Mouse (Mus musculus): ENCODE measurements around the gene Bub3. TPM values are rescaled to one million over a fixed set of nuclear protein-coding genes. Genes with fewer than 3 reads are reported as not detected.

The Bub3 gene
- polyA plus RNA-seq, 1 experiment from 2014 or later: 235 TPM

DNA sequence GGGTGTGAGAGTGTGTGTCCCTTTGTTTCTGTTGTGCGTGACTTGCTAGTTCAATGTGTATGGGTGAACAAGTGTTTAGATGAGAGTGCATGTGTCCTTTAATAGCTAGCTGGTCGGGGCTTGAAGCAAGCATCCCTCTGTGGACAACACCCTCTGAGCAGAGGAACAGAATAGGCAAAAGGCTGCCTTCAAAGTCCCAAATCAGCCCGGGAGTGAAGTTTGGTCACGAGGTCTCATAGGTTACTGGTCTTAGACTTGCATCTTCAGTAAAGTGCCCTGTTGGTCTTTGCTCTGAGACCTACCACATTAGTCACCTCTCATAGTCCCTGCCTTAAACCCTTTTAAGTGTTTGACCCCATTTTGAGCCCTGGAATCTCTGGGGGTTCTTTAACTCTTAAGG is 8.6 kb upstream of the Bub3 start:
- Histone ChIP-seq H3K4me1 (peaks cover 28% of the 10 kb centered on the region), H3K27ac (no peak overlapping the region), H3K4me3 (no peak overlapping the region), H3K27me3 (ENCODE audit: insufficient read depth, poor library complexity, severe bottlenecking) (peaks cover 99% of the 10 kb centered on the region), H3K9me3 (no peaks in the 10 kb centered on the region), H3K36me3 (no peaks in the 10 kb centered on the region)
- no peak for DNase-seq (ENCODE audit: low spot score)
- WGBS: 4% methylated on average over 4 of the region's 4 CpGs

GRCm38 (mm10) chr7:131551931-131552741 is 7.9 kb upstream of the Bub3 start:
- peaks cover 99% of the 10 kb centered on the region for H3K27me3 ChIP-seq (ENCODE audit: insufficient read depth, poor library complexity, severe bottlenecking)
- H3K4me3 ChIP-seq: no peak overlapping the region

GRCm38 (mm10) chr7:131552781-131553180 is 7.2 kb upstream of the Bub3 start:
- H3K36me3 ChIP-seq: no peaks in the 10 kb centered on the region
- 2% methylated on average over 5 of the region's 5 CpGs for WGBS
- no peak for DNase-seq (ENCODE audit: low spot score)

More at GRCm38 (mm10) chr7:131551931-131552741, 7.9 kb upstream of the Bub3 start:
- under 1% methylated on average over 42 of the region's 42 CpGs for WGBS
- Histone ChIP-seq H3K4me1 (peaks cover 33% of the 10 kb centered on the region), H3K9me3 (no peaks in the 10 kb centered on the region), H3K27ac (no peak overlapping the region), H3K36me3 (no peaks in the 10 kb centered on the region)
- DNase-seq (ENCODE audit: low spot score): no peak

DNA sequence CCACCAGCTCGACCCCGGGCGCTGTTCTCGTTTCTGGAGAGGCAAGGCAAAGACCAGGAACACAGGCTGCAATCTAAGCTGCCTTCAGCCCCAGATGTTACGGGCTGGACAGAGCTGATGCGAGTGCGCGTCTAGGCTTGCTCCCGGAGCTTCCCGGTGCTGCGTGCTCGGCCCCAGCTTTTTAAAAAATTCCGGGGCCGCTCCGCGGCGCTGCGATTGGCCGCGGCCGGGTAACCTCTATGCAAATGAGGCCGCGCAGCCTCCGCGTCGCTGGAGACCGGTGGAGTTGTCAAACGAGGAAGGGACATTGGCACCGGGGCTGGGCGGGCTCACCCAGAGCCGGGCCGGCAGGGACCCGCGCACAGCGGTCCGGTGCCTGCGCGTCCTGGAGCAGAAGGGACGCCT is 6.2 kb upstream of the Bub3 start:
- no peak overlapping the region for H3K27ac ChIP-seq
- peak; percentile 77 for DNase-seq (ENCODE audit: low spot score)
- under 1% methylated on average over 39 of the region's 39 CpGs for WGBS

More at GRCm38 (mm10) chr7:131552781-131553180, 7.2 kb upstream of the Bub3 start:
- Histone ChIP-seq H3K9me3 (no peaks in the 10 kb centered on the region), H3K4me3 (no peak overlapping the region), H3K27ac (no peak overlapping the region), H3K4me1 (peaks cover 33% of the 10 kb centered on the region), H3K27me3 (ENCODE audit: insufficient read depth, poor library complexity, severe bottlenecking) (peaks cover 99% of the 10 kb centered on the region)

DNA sequence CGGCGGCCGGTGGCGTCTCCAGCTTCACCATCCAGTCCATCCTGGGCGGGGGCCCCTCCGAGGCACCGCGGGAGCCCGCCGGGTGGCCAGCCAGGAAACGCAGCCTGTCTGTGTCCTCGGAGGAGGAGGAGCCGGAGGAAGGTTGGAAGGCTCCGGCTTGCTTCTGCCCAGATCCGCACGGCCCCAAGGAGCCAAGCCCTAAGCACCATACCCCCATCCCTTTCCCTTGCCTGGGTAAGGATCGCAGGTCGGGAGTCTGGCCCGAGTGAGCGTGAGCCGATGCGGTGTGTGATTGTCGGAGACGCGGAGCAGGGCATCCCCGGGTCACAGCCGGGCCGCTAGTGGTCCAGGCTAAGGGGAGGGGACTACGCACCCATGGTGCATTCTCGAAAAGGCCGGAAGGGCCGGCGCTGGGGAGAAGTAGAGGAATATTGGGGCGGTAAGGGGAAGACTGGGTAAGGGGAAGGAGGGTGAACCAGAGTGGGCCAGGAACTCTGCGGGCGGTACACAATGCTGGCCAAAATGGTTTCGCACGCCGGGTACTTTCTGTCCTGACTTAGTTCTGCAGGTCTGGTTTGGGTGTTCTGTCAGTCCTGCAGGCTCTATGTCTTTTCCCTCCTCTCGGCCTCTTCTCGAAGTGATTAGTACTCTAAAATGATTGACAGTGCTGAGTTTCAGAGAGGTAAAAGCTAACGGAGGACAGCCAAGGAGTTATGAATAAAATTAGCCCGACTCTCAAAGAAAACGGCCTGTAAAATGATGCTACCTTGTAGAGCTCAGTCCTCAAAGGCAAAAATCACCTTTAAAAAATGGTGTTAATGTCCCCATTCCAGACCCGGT is 5.5 kb upstream of the Bub3 start:
- Histone ChIP-seq H3K27ac (no peak overlapping the region), H3K9me3 (no peaks in the 10 kb centered on the region), H3K27me3 (ENCODE audit: insufficient read depth, poor library complexity, severe bottlenecking) (peaks cover 99% of the 10 kb centered on the region), H3K4me3 (peak overlapping the region; percentile 58), H3K36me3 (no peaks in the 10 kb centered on the region), H3K4me1 (peaks cover 33% of the 10 kb centered on the region)
- no peak for DNase-seq (ENCODE audit: low spot score)
- under 1% methylated on average over 45 of the region's 45 CpGs for WGBS

More for the DNA sequence above, 6.2 kb upstream of the Bub3 start:
- H3K4me3 ChIP-seq: peak overlapping the region; percentile 58
- no peaks in the 10 kb centered on the region for H3K9me3 ChIP-seq
- H3K27me3 ChIP-seq (ENCODE audit: insufficient read depth, poor library complexity, severe bottlenecking): peaks cover 99% of the 10 kb centered on the region
- H3K36me3 ChIP-seq: no peaks in the 10 kb centered on the region
- H3K4me1 ChIP-seq: peaks cover 33% of the 10 kb centered on the region

DNA sequence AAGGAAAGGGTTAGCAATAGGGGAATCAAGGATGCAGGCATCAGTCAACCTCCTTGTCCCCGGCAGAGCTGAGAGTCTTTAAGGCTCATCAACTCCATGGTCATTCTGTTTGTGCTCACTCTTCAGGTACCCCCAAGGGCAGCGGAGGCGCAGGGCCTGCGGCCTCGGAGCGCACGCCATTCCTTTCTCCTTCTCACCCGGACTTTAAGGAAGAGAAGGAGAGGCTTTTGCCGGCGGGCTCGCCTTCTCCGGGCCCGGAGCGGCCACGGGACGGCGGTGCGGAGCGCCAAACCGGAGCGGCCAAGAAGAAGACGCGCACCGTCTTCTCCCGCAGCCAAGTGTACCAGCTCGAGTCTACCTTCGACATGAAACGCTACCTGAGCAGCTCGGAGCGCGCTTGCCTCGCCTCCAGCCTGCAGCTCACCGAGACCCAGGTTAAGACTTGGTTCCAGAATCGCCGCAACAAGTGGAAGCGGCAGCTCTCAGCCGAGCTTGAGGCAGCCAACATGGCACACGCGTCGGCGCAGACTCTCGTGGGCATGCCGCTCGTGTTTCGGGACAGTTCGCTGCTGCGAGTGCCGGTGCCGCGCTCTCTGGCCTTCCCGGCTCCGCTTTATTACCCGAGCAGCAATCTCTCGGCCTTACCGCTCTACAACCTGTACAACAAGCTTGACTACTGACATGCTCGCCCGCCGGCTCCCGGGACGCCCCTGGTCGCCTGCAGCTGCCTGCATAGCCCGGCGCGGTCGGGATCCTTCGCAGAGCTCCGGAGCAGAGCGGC is 4.5 kb upstream of the Bub3 start:
- H3K27ac ChIP-seq: no peak overlapping the region
- peaks cover 33% of the 10 kb centered on the region for H3K4me1 ChIP-seq
- WGBS: under 1% methylated on average over 68 of the region's 68 CpGs
- no peak for DNase-seq (ENCODE audit: low spot score)
- peaks cover 89% of the 10 kb centered on the region for H3K27me3 ChIP-seq (ENCODE audit: insufficient read depth, poor library complexity, severe bottlenecking)
- H3K4me3 ChIP-seq: peak overlapping the region; percentile 19
- H3K9me3 ChIP-seq: no peaks in the 10 kb centered on the region
- H3K36me3 ChIP-seq: no peaks in the 10 kb centered on the region

GRCm38 (mm10) chr7:131556116-131556515 is 3.9 kb upstream of the Bub3 start:
- Histone ChIP-seq H3K36me3 (no peaks in the 10 kb centered on the region), H3K9me3 (no peaks in the 10 kb centered on the region), H3K4me3 (peak overlapping the region; percentile 19; the same call in 1 of the 2 replicates), H3K27ac (no peak overlapping the region), H3K27me3 (ENCODE audit: insufficient read depth, poor library complexity, severe bottlenecking) (peaks cover 83% of the 10 kb centered on the region), H3K4me1 (peaks cover 33% of the 10 kb centered on the region)
- WGBS: 2% methylated on average over 9 of the region's 9 CpGs
- no peak for DNase-seq (ENCODE audit: low spot score)

- peaks cover 33% of the 10 kb centered on the region for H3K4me1 ChIP-seq
- under 1% methylated on average over 37 of the region's 37 CpGs for WGBS
- H3K9me3 ChIP-seq: no peaks in the 10 kb centered on the region
- peaks cover 77% of the 10 kb centered on the region for H3K27me3 ChIP-seq (ENCODE audit: insufficient read depth, poor library complexity, severe bottlenecking)
- peaks cover under 1% of the 10 kb centered on the region; the same call in 1 of the 2 replicates for H3K36me3 ChIP-seq
- no peak overlapping the region for H3K27ac ChIP-seq
- DNase-seq (ENCODE audit: low spot score): peak; percentile 76
- 0 out of 2 replicates have a peak overlapping the region, but pooled peaks have one; percentile 38 for H3K4me3 ChIP-seq
These were observed 3.3 kb upstream of the Bub3 start for GRCm38 (mm10) chr7:131556541-131557271.

GRCm38 (mm10) chr7:131557751-131558150 is 2.3 kb upstream of the Bub3 start:
- no peak overlapping the region for H3K4me3 ChIP-seq
- H3K27ac ChIP-seq: no peak overlapping the region
- WGBS: 37% methylated on average over 2 of the region's 2 CpGs
- H3K9me3 ChIP-seq: no peaks in the 10 kb centered on the region
- peaks cover 11% of the 10 kb centered on the region for H3K36me3 ChIP-seq
- H3K27me3 ChIP-seq (ENCODE audit: insufficient read depth, poor library complexity, severe bottlenecking): peaks cover 67% of the 10 kb centered on the region
- H3K4me1 ChIP-seq: peaks cover 31% of the 10 kb centered on the region
- DNase-seq (ENCODE audit: low spot score): no peak

- peak overlapping the region; percentile 90 for H3K4me3 ChIP-seq
- WGBS: under 1% methylated on average over 14 of the region's 14 CpGs
These were observed 648 bp downstream of the Bub3 start for GRCm38 (mm10) chr7:131560697-131561042.

GRCm38 (mm10) chr7:131575246-131575645 is 15.2 kb downstream of the Bub3 start:
- Histone ChIP-seq H3K36me3 (peaks cover 36% of the 10 kb centered on the region), H3K4me3 (no peak overlapping the region), H3K27ac (no peak overlapping the region), H3K4me1 (no peaks in the 10 kb centered on the region), H3K9me3 (no peaks in the 10 kb centered on the region), H3K27me3 (ENCODE audit: insufficient read depth, poor library complexity, severe bottlenecking) (no peaks in the 10 kb centered on the region)
- DNase-seq (ENCODE audit: low spot score): no peak
- WGBS: 79% methylated on average over 6 of the region's 6 CpGs

More at GRCm38 (mm10) chr7:131560697-131561042, 648 bp downstream of the Bub3 start:
- no peak for DNase-seq (ENCODE audit: low spot score)
- H3K36me3 ChIP-seq: peaks cover 30% of the 10 kb centered on the region
- H3K27ac ChIP-seq: peak overlapping the region; percentile 98
- peaks cover 14% of the 10 kb centered on the region for H3K4me1 ChIP-seq
- H3K9me3 ChIP-seq: no peaks in the 10 kb centered on the region
- H3K27me3 ChIP-seq (ENCODE audit: insufficient read depth, poor library complexity, severe bottlenecking): peaks cover 38% of the 10 kb centered on the region

DNA sequence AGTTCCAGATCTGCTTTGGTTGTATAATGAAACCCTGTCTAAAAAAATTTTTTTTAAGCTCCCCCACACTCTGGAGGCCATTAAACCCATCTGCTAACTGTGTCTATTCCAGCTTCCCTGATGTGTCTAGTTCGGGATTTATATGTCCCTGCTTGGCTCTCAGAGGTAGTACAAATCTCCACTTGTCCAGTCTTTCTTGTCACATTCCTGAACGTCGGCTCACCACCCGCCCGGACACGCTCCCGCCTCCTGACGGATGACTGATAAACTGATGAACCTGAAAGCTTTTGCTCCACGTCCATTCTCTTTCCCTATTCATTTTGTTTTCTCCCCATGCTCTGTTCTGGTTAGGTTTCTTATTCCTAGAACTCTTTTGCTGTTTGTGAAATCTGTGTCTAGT is 22.2 kb downstream of the Bub3 start:
- Histone ChIP-seq H3K9me3 (no peaks in the 10 kb centered on the region), H3K4me1 (no peaks in the 10 kb centered on the region), H3K27ac (no peak overlapping the region), H3K36me3 (no peaks in the 10 kb centered on the region), H3K4me3 (no peak overlapping the region), H3K27me3 (ENCODE audit: insufficient read depth, poor library complexity, severe bottlenecking) (no peaks in the 10 kb centered on the region)
- peak; percentile 74 for DNase-seq (ENCODE audit: low spot score)
- WGBS: 40% methylated on average over 9 of the region's 9 CpGs
